Mouse (Mus musculus): ENCODE data around the gene Bcl11a. TPM values are rescaled to one million over a fixed set of nuclear protein-coding genes. Genes with fewer than 3 reads are reported as not detected.

Bcl11a gene
- polyA plus RNA-seq, 1 experiment: 4.9 TPM

- Histone ChIP-seq H3K27me3 (ENCODE audit: control insufficient read depth) (no peaks in the 10 kb centered on the region), H3K4me1 (ENCODE audit: control insufficient read depth) (peaks cover 86% of the 10 kb centered on the region), H3K36me3 (ENCODE audit: control insufficient read depth) (peaks cover 89% of the 10 kb centered on the region), H3K4me3 (replicated peaks) (no peak overlapping the region), H3K9me3 (ENCODE audit: control insufficient read depth, low read length) (peaks cover 8% of the 10 kb centered on the region)
- TF ChIP-seq TAL1 (IDR thresholded peaks at IDR 0.05; ENCODE audit: low read length) (no peak), GATA1 (IDR thresholded peaks at IDR 0.05; ENCODE audit: low read length) (no peak)
These were observed 61.6 kb downstream of the Bcl11a start for GRCm38 (mm10) chr11:24139432-24139831.

GRCm38 (mm10) chr11:24139952-24140351 lies 62.1 kb downstream of the Bcl11a start:
- Histone ChIP-seq H3K4me3 (replicated peaks) (no peak overlapping the region), H3K9me3 (ENCODE audit: control insufficient read depth, low read length) (peaks cover 8% of the 10 kb centered on the region), H3K4me1 (ENCODE audit: control insufficient read depth) (peaks cover 86% of the 10 kb centered on the region), H3K27me3 (ENCODE audit: control insufficient read depth) (no peaks in the 10 kb centered on the region), H3K36me3 (ENCODE audit: control insufficient read depth) (peaks cover 90% of the 10 kb centered on the region)
- TF ChIP-seq GATA1 (IDR thresholded peaks at IDR 0.05; ENCODE audit: low read length) (no peak), TAL1 (IDR thresholded peaks at IDR 0.05; ENCODE audit: low read length) (no peak)

- TF ChIP-seq GATA1 (IDR thresholded peaks at IDR 0.05; ENCODE audit: low read length) (no peak), TAL1 (IDR thresholded peaks at IDR 0.05; ENCODE audit: low read length) (no peak)
- Histone ChIP-seq H3K4me3 (replicated peaks) (no peak overlapping the region), H3K4me1 (ENCODE audit: control insufficient read depth) (peaks cover 86% of the 10 kb centered on the region), H3K9me3 (ENCODE audit: control insufficient read depth, low read length) (peaks cover 8% of the 10 kb centered on the region), H3K27me3 (ENCODE audit: control insufficient read depth) (no peaks in the 10 kb centered on the region), H3K36me3 (ENCODE audit: control insufficient read depth) (peaks cover 95% of the 10 kb centered on the region)
These were observed 63.1 kb downstream of the Bcl11a start for GRCm38 (mm10) chr11:24140948-24141347.

- Histone ChIP-seq H3K36me3 (ENCODE audit: control insufficient read depth) (peaks cover 100% of the 10 kb centered on the region), H3K9me3 (ENCODE audit: control insufficient read depth, low read length) (peaks cover 8% of the 10 kb centered on the region), H3K4me1 (ENCODE audit: control insufficient read depth) (peaks cover 86% of the 10 kb centered on the region), H3K4me3 (replicated peaks) (no peak overlapping the region), H3K27me3 (ENCODE audit: control insufficient read depth) (no peaks in the 10 kb centered on the region)
- TF ChIP-seq GATA1 (IDR thresholded peaks at IDR 0.05; ENCODE audit: low read length): no peak
- TF ChIP-seq TAL1 (IDR thresholded peaks at IDR 0.05; ENCODE audit: low read length): no peak
These were observed 63.8 kb downstream of the Bcl11a start for GRCm38 (mm10) chr11:24141479-24142251.

GRCm38 (mm10) chr11:24142316-24142715 lies 64.5 kb downstream of the Bcl11a start:
- Histone ChIP-seq H3K36me3 (ENCODE audit: control insufficient read depth) (peaks cover 100% of the 10 kb centered on the region), H3K4me3 (replicated peaks) (no peak overlapping the region), H3K9me3 (ENCODE audit: control insufficient read depth, low read length) (peaks cover 8% of the 10 kb centered on the region), H3K4me1 (ENCODE audit: control insufficient read depth) (peaks cover 86% of the 10 kb centered on the region), H3K27me3 (ENCODE audit: control insufficient read depth) (no peaks in the 10 kb centered on the region)
- TF ChIP-seq GATA1 (IDR thresholded peaks at IDR 0.05; ENCODE audit: low read length): no peak
- no peak for TF ChIP-seq TAL1 (IDR thresholded peaks at IDR 0.05; ENCODE audit: low read length)

GRCm38 (mm10) chr11:24144159-24144946 lies 66.5 kb downstream of the Bcl11a start:
- H3K36me3 ChIP-seq (ENCODE audit: control insufficient read depth): peaks cover 93% of the 10 kb centered on the region
- no peak overlapping the region for H3K4me3 ChIP-seq (replicated peaks)
- TF ChIP-seq TAL1 (IDR thresholded peaks at IDR 0.05; ENCODE audit: low read length) (no peak), GATA1 (IDR thresholded peaks at IDR 0.05; ENCODE audit: low read length) (no peak)
- H3K27me3 ChIP-seq (ENCODE audit: control insufficient read depth): no peaks in the 10 kb centered on the region
- peaks cover 88% of the 10 kb centered on the region for H3K4me1 ChIP-seq (ENCODE audit: control insufficient read depth)
- H3K9me3 ChIP-seq (ENCODE audit: control insufficient read depth, low read length): peaks cover 8% of the 10 kb centered on the region

GRCm38 (mm10) chr11:24146034-24146433 lies 68.2 kb downstream of the Bcl11a start:
- H3K4me3 ChIP-seq (replicated peaks): no peak overlapping the region
- TF ChIP-seq TAL1 (IDR thresholded peaks at IDR 0.05; ENCODE audit: low read length) (no peak), GATA1 (IDR thresholded peaks at IDR 0.05; ENCODE audit: low read length) (no peak)
- H3K9me3 ChIP-seq (ENCODE audit: control insufficient read depth, low read length): no peaks in the 10 kb centered on the region
- no peaks in the 10 kb centered on the region for H3K27me3 ChIP-seq (ENCODE audit: control insufficient read depth)
- H3K4me1 ChIP-seq (ENCODE audit: control insufficient read depth): peaks cover 82% of the 10 kb centered on the region
- H3K36me3 ChIP-seq (ENCODE audit: control insufficient read depth): peaks cover 93% of the 10 kb centered on the region

- no peak for TF ChIP-seq GATA1 (IDR thresholded peaks at IDR 0.05; ENCODE audit: low read length)
- TF ChIP-seq TAL1 (IDR thresholded peaks at IDR 0.05; ENCODE audit: low read length): no peak
- Histone ChIP-seq H3K36me3 (ENCODE audit: control insufficient read depth) (peaks cover 93% of the 10 kb centered on the region), H3K4me1 (ENCODE audit: control insufficient read depth) (peaks cover 83% of the 10 kb centered on the region), H3K4me3 (replicated peaks) (no peak overlapping the region), H3K27me3 (ENCODE audit: control insufficient read depth) (no peaks in the 10 kb centered on the region), H3K9me3 (ENCODE audit: control insufficient read depth, low read length) (no peaks in the 10 kb centered on the region)
These were observed 68.6 kb downstream of the Bcl11a start for GRCm38 (mm10) chr11:24146437-24146836.

- H3K9me3 ChIP-seq (ENCODE audit: control insufficient read depth, low read length): no peaks in the 10 kb centered on the region
- peaks cover 77% of the 10 kb centered on the region for H3K4me1 ChIP-seq (ENCODE audit: control insufficient read depth)
- no peaks in the 10 kb centered on the region for H3K27me3 ChIP-seq (ENCODE audit: control insufficient read depth)
- H3K36me3 ChIP-seq (ENCODE audit: control insufficient read depth): peaks cover 90% of the 10 kb centered on the region
- no peak overlapping the region for H3K4me3 ChIP-seq (replicated peaks)
- TF ChIP-seq TAL1 (IDR thresholded peaks at IDR 0.05; ENCODE audit: low read length): no peak
- no peak for TF ChIP-seq GATA1 (IDR thresholded peaks at IDR 0.05; ENCODE audit: low read length)
These were observed 69.8 kb downstream of the Bcl11a start for GRCm38 (mm10) chr11:24147698-24148097.

All from erythroblast, embryonic 14.5 days (primary cell).